Mouse (Mus musculus): ENCODE data around the gene Tepsin.

DNA sequence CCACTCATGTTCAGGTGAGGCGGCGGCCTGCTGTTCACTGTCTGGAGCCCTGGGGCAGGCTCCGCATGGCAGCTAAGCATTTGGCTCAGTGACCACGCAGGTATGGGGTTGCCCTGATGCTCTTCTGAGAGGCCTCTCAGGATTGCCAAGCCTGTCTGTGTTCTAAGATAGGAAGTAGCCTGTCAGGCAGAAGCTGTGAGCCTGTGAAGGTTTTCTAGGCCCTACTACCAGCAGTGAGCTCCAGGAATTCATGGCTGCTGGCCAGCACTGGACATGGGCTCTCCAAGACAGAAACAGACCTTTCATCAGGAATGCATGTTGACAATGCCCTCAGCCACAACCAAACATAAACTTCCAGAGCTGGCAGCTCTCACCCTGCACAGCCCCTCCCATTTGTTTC lies 13.6 kb upstream of the Tepsin start:
- TF ChIP-seq POLR2A (IDR thresholded peaks at IDR 0.05; ENCODE audit: insufficient read length, low read depth) (no peak), TCF3 (IDR thresholded peaks at IDR 0.05; ENCODE audit: insufficient read length, low read depth) (no peak), TCF12 (IDR thresholded peaks at IDR 0.05; ENCODE audit: insufficient read depth, poor library complexity, severe bottlenecking) (no peak), E2F4 (IDR thresholded peaks at IDR 0.05; ENCODE audit: insufficient read depth) (no peak), MYOD1 (IDR thresholded peaks at IDR 0.05; ENCODE audit: control insufficient read depth in 1 of 3, insufficient read length in 2 of 3, low read depth in 2 of 3) (no peak)

Data from myocyte (in vitro differentiated cells).